Mouse (Mus musculus): Measurements from ENCODE around the gene Epha3. TPM values are rescaled to one million over a fixed set of nuclear protein-coding genes. Genes with fewer than 3 reads are reported as not detected.

Epha3 gene
- polyA plus RNA-seq, 2 experiments, result 0.38 to 0.58 TPM

GRCm38 (mm10) chr16:63539489-63539888 is 324.5 kb downstream of the Epha3 start:
- H3K9me3 ChIP-seq (ENCODE audit: control insufficient read depth, low read length), result no peaks in the 10 kb centered on the region
- DNase-seq (ENCODE audit: low read depth in 3 of 3, low spot score in 3 of 3), result no peak
- no peak overlapping the region for H3K27ac ChIP-seq
- H3K36me3 ChIP-seq (replicated peaks; ENCODE audit: control insufficient read depth, insufficient read depth, low read depth), result no peaks in the 10 kb centered on the region
- H3K4me2 ChIP-seq (ENCODE audit: low read depth), result no peak overlapping the region
- no peak overlapping the region for H3K4me3 ChIP-seq (ENCODE audit: insufficient read depth in 1 of 2, low read depth in 2 of 2, low read length in 2 of 2)
- no peaks in the 10 kb centered on the region for H3K4me1 ChIP-seq (replicated peaks; ENCODE audit: control insufficient read depth in 2 of 2, insufficient read depth in 2 of 2, low read length in 1 of 2)
- no peaks in the 10 kb centered on the region for H3K27me3 ChIP-seq (ENCODE audit: control insufficient read depth, insufficient read depth, low read length)
- TF ChIP-seq CTCF (IDR thresholded peaks at IDR 0.05; ENCODE audit: low read depth) (no peak), EP300 (IDR thresholded peaks at IDR 0.05; ENCODE audit: low read depth) (no peak)
- H3K9ac ChIP-seq (replicated peaks), result no peak overlapping the region
- no peak for ATAC-seq (ENCODE audit: insufficient read depth)

- Histone ChIP-seq H3K27ac (no peak overlapping the region), H3K9me3 (ENCODE audit: control insufficient read depth, low read length) (no peaks in the 10 kb centered on the region), H3K4me1 (replicated peaks; ENCODE audit: control insufficient read depth in 2 of 2, insufficient read depth in 2 of 2, low read length in 1 of 2) (no peaks in the 10 kb centered on the region), H3K9ac (replicated peaks) (no peak overlapping the region), H3K36me3 (replicated peaks; ENCODE audit: control insufficient read depth, insufficient read depth, low read depth) (no peaks in the 10 kb centered on the region), H3K4me3 (ENCODE audit: insufficient read depth in 1 of 2, low read depth in 2 of 2, low read length in 2 of 2) (no peak overlapping the region), H3K27me3 (ENCODE audit: control insufficient read depth, insufficient read depth, low read length) (no peaks in the 10 kb centered on the region), H3K4me2 (ENCODE audit: low read depth) (no peak overlapping the region)
- ATAC-seq (ENCODE audit: insufficient read depth) (no peak), DNase-seq (ENCODE audit: low read depth in 3 of 3, low spot score in 3 of 3) (no peak)
- no peak for TF ChIP-seq CTCF (IDR thresholded peaks at IDR 0.05; ENCODE audit: low read depth)
- TF ChIP-seq EP300 (IDR thresholded peaks at IDR 0.05; ENCODE audit: low read depth), result no peak
- 46% methylated on average over 2 of the region's 2 CpGs for WGBS (ENCODE audit: insufficient replicate concordance)
These were observed 335.2 kb downstream of the Epha3 start for GRCm38 (mm10) chr16:63528821-63529220.

GRCm38 (mm10) chr16:63517636-63518035 is 346.3 kb downstream of the Epha3 start:
- ATAC-seq (ENCODE audit: insufficient read depth) (no peak), DNase-seq (ENCODE audit: low read depth in 3 of 3, low spot score in 3 of 3) (no peak)
- Histone ChIP-seq H3K4me1 (replicated peaks; ENCODE audit: control insufficient read depth in 2 of 2, insufficient read depth in 2 of 2, low read length in 1 of 2) (no peaks in the 10 kb centered on the region), H3K27ac (no peak overlapping the region), H3K27me3 (ENCODE audit: control insufficient read depth, insufficient read depth, low read length) (no peaks in the 10 kb centered on the region), H3K4me3 (ENCODE audit: insufficient read depth in 1 of 2, low read depth in 2 of 2, low read length in 2 of 2) (no peak overlapping the region), H3K9ac (replicated peaks) (no peak overlapping the region), H3K4me2 (ENCODE audit: low read depth) (no peak overlapping the region), H3K9me3 (ENCODE audit: control insufficient read depth, low read length) (no peaks in the 10 kb centered on the region), H3K36me3 (replicated peaks; ENCODE audit: control insufficient read depth, insufficient read depth, low read depth) (no peaks in the 10 kb centered on the region)
- TF ChIP-seq EP300 (IDR thresholded peaks at IDR 0.05; ENCODE audit: low read depth) (no peak), CTCF (IDR thresholded peaks at IDR 0.05; ENCODE audit: low read depth) (no peak)
- 57% methylated on average over 1 of the region's 1 CpGs for WGBS (ENCODE audit: insufficient replicate concordance)

GRCm38 (mm10) chr16:63510069-63510468 is 353.9 kb downstream of the Epha3 start:
- no peak for TF ChIP-seq EP300 (IDR thresholded peaks at IDR 0.05; ENCODE audit: low read depth)
- no peak for TF ChIP-seq CTCF (IDR thresholded peaks at IDR 0.05; ENCODE audit: low read depth)
- Histone ChIP-seq H3K9me3 (ENCODE audit: control insufficient read depth, low read length) (no peaks in the 10 kb centered on the region), H3K27ac (no peak overlapping the region), H3K4me3 (ENCODE audit: insufficient read depth in 1 of 2, low read depth in 2 of 2, low read length in 2 of 2) (no peak overlapping the region), H3K36me3 (replicated peaks; ENCODE audit: control insufficient read depth, insufficient read depth, low read depth) (no peaks in the 10 kb centered on the region), H3K27me3 (ENCODE audit: control insufficient read depth, insufficient read depth, low read length) (no peaks in the 10 kb centered on the region), H3K4me2 (ENCODE audit: low read depth) (no peak overlapping the region), H3K9ac (replicated peaks) (no peak overlapping the region), H3K4me1 (replicated peaks; ENCODE audit: control insufficient read depth in 2 of 2, insufficient read depth in 2 of 2, low read length in 1 of 2) (no peaks in the 10 kb centered on the region)
- ATAC-seq (ENCODE audit: insufficient read depth) (no peak), DNase-seq (ENCODE audit: low read depth in 3 of 3, low spot score in 3 of 3) (no peak)
- 61% methylated on average over 2 of the region's 2 CpGs for WGBS (ENCODE audit: insufficient replicate concordance)

GRCm38 (mm10) chr16:63506437-63506836 is 357.5 kb downstream of the Epha3 start:
- WGBS (ENCODE audit: insufficient replicate concordance), result 73% methylated on average over 2 of the region's 2 CpGs
- Histone ChIP-seq H3K9me3 (ENCODE audit: control insufficient read depth, low read length) (no peaks in the 10 kb centered on the region), H3K4me1 (replicated peaks; ENCODE audit: control insufficient read depth in 2 of 2, insufficient read depth in 2 of 2, low read length in 1 of 2) (no peaks in the 10 kb centered on the region), H3K9ac (replicated peaks) (no peak overlapping the region), H3K4me3 (ENCODE audit: insufficient read depth in 1 of 2, low read depth in 2 of 2, low read length in 2 of 2) (no peak overlapping the region), H3K36me3 (replicated peaks; ENCODE audit: control insufficient read depth, insufficient read depth, low read depth) (no peaks in the 10 kb centered on the region), H3K27ac (no peak overlapping the region), H3K27me3 (ENCODE audit: control insufficient read depth, insufficient read depth, low read length) (no peaks in the 10 kb centered on the region), H3K4me2 (ENCODE audit: low read depth) (no peak overlapping the region)
- no peak for TF ChIP-seq CTCF (IDR thresholded peaks at IDR 0.05; ENCODE audit: low read depth)
- TF ChIP-seq EP300 (IDR thresholded peaks at IDR 0.05; ENCODE audit: low read depth), result no peak
- no peak for DNase-seq (ENCODE audit: low read depth in 3 of 3, low spot score in 3 of 3)
- no peak for ATAC-seq (ENCODE audit: insufficient read depth)

Data from liver, embryonic 14.5 days (tissue).